Mouse (Mus musculus): ENCODE measurements around the gene Spsb3.

- TF ChIP-seq CTCF (IDR thresholded peaks at IDR 0.05; ENCODE audit: control insufficient read depth, insufficient read depth, low read length), result no peak
- no peak for TF ChIP-seq POLR2A (IDR thresholded peaks at IDR 0.05; ENCODE audit: borderline replicate concordance, control insufficient read depth, low read depth, low read length)
These were observed 48.5 kb downstream of the Spsb3 start for GRCm38 (mm10) chr17:24934926-24935325.

Data from bone marrow, adult 2 months (tissue).